Mouse (Mus musculus) lung, postnatal 0 days (tissue): ENCODE data around the gene Setdb1. TPM values are rescaled to one million over a fixed set of nuclear protein-coding genes. Genes with fewer than 3 reads are reported as not detected.
A peak's percentile ranks its signal among the peaks of the same experiment; 100 is the strongest.
"Not testable (repeated sequence)": the region's sequence is repeated elsewhere in the genome, so short reads cannot be mapped to it uniquely, and the experiment has no call there.

ENCODE experiments used
- ATAC-seq: fragments of 200-750 bp; cut with Nextera tagmentation; 2 replicates; pipeline ENCODE4 v1.8.0; 2017; ENCODE audit warnings: moderate library complexity
- DNase-seq: peaks from one replicate; pipeline ENCODE4 v3.0.0-alpha.2; 2016; ENCODE audit warnings: low spot score
- H3K27ac ChIP-seq: fragments of 300-500 bp; sonication (generic); 2 replicates; pipeline ENCODE4 v1.5.1; 2014; ENCODE audit warnings: antibody characterized with exemption, mild to moderate bottlenecking, low read length, mixed read lengths
- H3K27me3 ChIP-seq: fragments of 300-500 bp; sonication (generic); replicated peaks from 2 replicates; pipeline ENCODE4 v1.6.1; 2014; ENCODE audit warnings: low read length, mixed read lengths; ENCODE audit not compliant: insufficient read depth
- H3K36me3 ChIP-seq: fragments of 300-500 bp; sonication (generic); 2 replicates; pipeline ENCODE4 v1.6.1; 2014; ENCODE audit warnings: low read length, mixed read lengths; ENCODE audit not compliant: insufficient read depth
- H3K4me1 ChIP-seq: fragments of 300-500 bp; sonication (generic); 2 replicates; pipeline ENCODE4 v1.6.1; 2014; ENCODE audit warnings: antibody characterized with exemption, low read depth, low read length, mixed read lengths; ENCODE audit not compliant: insufficient read depth
- H3K4me2 ChIP-seq: fragments of 300-500 bp; sonication (generic); replicated peaks from 2 replicates; pipeline ENCODE4 v1.6.1; 2014; ENCODE audit warnings: low read depth, mild to moderate bottlenecking, low read length, moderate library complexity, mixed read lengths
- H3K4me3 ChIP-seq: fragments of 300-500 bp; sonication (generic); 2 replicates; pipeline ENCODE4 v1.5.1; 2014; ENCODE audit warnings: low read depth, low read length
- H3K9ac ChIP-seq: fragments of 300-500 bp; sonication (generic); replicated peaks from 2 replicates; pipeline ENCODE4 v1.6.1; 2014; ENCODE audit warnings: low read depth, mild to moderate bottlenecking
- H3K9me3 ChIP-seq: fragments of 300-500 bp; sonication (generic); 2 replicates; pipeline ENCODE4 v1.6.1; 2016; ENCODE audit warnings: low read length, mixed read lengths
- CTCF ChIP-seq: IDR thresholded peaks from 2 replicates; pipeline ENCODE4 v1.5.1; 2016; ENCODE audit warnings: antibody characterized with exemption, mild to moderate bottlenecking
- EP300 ChIP-seq: IDR thresholded peaks from 2 replicates; pipeline ENCODE4 v1.6.1; 2016; ENCODE audit warnings: antibody characterized with exemption, mild to moderate bottlenecking, control low read depth
- WGBS: fragments of 180-500 bp; shearing (Covaris S2); extraction: QIAGEN DNeasy Blood & Tissue Kit; methylation state at CpG from one replicate; pipeline ENCODE4 v1.1.7; 2014; 5-methylcytosine and 5-hydroxymethylcytosine counted together
- polyA plus RNA-seq: library from polyadenylated mRNA; unstranded; fragments of >200 nt; fragmentation: Nextera tagmentation; extraction: Ambion mirVana; gene quantifications from 2 replicates; pipeline ENCODE4 v1.2.1, GENCODE M21; 2015

Setdb1 gene
- polyA plus RNA-seq, 1 experiment from 2014 or later, result 11.5 TPM

DNA sequence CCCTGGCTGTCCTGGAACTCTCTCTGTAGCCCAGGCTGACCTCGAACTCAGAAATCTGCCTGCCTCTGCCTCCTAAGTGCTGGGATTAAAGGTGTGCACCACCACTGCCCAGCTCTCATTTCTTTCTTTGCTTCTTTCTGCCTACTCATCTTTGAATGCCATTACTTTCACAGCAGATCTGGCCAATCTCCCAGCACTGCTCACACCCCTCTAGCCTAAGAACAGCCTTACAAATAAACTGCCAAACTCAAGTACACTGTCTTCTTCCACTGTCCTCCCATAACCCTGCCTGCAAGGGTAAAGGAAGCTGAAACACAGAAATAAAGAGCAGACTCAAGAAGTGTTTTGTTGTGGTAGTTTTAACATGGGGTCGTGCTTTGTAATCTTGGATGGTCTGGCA, 744 bp upstream of the Setdb1 start:
- no peak for TF ChIP-seq EP300
- Histone ChIP-seq H3K36me3 (no peaks in the 10 kb centered on the region), H3K9ac (no peak overlapping the region), H3K27ac (no peak overlapping the region), H3K4me2 (no peak overlapping the region), H3K9me3 (no peaks in the 10 kb centered on the region), H3K4me3 (no peak overlapping the region), H3K27me3 (no peaks in the 10 kb centered on the region), H3K4me1 (no peaks in the 10 kb centered on the region)
- no peak for DNase-seq
- ATAC-seq, result no peak
- 93% methylated on average over 2 of the region's 2 CpGs for WGBS

DNA sequence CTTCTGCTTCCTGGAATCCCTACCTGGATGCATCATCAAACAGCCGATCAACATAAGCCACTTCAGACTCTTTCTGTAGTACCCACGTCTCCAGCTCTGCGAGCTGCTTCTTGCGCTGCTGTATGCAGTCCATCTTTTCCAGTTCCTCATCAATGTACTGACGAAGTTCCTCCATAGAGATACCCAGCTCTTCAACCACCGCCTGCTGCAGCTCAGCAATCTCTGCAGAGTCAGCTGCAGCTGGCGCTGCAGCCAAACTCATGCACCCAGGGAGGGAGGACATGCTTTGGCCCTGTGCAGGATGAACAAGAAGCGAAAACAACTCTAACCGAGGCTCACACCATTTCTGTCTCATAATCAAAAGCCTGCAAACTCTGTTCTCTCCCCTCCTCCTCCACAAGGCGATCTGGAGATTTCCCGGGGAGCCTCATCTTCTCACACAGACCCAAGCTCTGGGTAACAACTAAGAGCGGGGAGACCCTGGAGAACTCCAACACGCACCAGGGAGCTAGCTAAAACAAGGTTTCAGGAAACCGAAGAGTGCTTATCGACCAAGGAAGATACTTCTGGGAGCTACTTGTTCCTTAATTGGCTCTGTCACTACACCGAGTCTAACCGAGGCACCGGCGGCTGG, 974 bp downstream of the Setdb1 start:
- H3K27me3 ChIP-seq, ATAC-seq, H3K27ac ChIP-seq, H3K36me3 ChIP-seq, H3K9me3 ChIP-seq, DNase-seq, H3K9ac ChIP-seq, H3K4me1 ChIP-seq: not testable (repeated sequence)
- peak overlapping the region; percentile 52; the same call in 1 of the 2 replicates for H3K4me2 ChIP-seq
- WGBS, result 10% methylated on average over 4 of the region's 19 CpGs
- H3K4me3 ChIP-seq, result peak overlapping the region; percentile 47; the same call in 1 of the 2 replicates

DNA sequence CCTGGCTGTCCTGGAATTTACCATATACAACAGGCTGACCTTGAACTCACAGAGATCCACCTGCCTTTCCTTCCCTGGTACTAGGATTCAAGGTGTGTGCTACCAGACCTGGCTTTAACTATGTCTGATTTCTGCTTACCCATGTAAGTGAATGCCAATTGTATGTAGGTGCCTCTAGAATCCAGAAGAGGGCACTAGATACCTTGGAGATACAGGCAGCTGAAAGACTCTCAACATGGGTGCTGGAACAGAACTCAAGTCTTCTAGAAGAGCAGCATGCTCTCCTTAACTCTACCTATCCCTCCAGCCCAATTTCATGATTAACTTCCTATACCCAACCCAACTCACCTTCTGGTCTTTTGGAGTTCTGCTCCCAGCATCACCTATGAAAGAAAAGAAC, 7.5 kb downstream of the Setdb1 start:
- Histone ChIP-seq H3K4me1 (no peaks in the 10 kb centered on the region), H3K4me2 (no peak overlapping the region), H3K9ac (no peak overlapping the region), H3K27ac (no peak overlapping the region), H3K27me3 (no peaks in the 10 kb centered on the region), H3K4me3 (no peak overlapping the region), H3K36me3 (peaks cover 25% of the 10 kb centered on the region), H3K9me3 (no peaks in the 10 kb centered on the region)
- no peak for TF ChIP-seq EP300
- TF ChIP-seq CTCF, result peak; percentile 81
- DNase-seq (peak; percentile 88), ATAC-seq (no peak)

DNA sequence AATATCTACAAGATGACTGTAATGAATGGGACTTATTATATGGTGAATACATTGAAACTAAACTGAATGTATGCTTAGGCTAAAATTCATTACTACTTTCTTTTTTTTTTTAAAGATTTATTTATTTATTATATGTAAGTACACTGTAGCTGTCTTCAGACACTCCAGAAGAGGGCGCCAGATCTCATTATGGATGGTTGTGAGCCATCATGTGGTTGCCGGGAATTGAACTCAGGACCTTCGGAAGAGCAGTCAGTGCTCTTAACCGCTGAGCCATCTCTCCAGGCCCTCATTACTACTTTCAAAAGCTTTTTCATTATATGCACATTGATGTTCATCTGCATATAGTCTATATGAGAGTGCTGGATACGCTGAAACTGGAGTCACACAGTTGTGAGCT, 8.7 kb downstream of the Setdb1 start:
- H3K27me3 ChIP-seq, H3K9ac ChIP-seq, ATAC-seq, H3K27ac ChIP-seq, H3K9me3 ChIP-seq, H3K4me2 ChIP-seq, DNase-seq, H3K4me1 ChIP-seq, H3K4me3 ChIP-seq: not testable (repeated sequence)
- 96% methylated on average over 5 of the region's 5 CpGs for WGBS
- peaks cover 27% of the 10 kb centered on the region for H3K36me3 ChIP-seq

DNA sequence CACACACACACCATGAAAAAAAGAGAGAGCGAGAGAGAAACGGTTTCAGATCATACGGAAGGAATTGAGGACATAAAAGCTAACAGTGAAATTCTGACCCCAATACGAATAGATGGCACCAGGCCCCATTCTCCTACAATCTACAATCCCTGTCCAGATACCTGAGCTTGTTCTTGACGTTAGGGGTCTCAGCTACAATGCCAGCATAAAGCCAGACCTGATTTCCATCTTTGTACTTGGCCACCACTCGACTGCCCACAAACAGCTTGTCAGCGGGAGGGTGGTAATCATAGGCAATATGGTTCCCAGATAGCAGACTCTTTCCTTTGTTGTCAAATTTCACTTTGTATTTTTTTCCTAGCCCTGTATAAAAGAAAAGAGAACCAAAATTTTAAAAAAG, 10.5 kb downstream of the Setdb1 start:
- 95% methylated on average over 7 of the region's 7 CpGs for WGBS

DNA sequence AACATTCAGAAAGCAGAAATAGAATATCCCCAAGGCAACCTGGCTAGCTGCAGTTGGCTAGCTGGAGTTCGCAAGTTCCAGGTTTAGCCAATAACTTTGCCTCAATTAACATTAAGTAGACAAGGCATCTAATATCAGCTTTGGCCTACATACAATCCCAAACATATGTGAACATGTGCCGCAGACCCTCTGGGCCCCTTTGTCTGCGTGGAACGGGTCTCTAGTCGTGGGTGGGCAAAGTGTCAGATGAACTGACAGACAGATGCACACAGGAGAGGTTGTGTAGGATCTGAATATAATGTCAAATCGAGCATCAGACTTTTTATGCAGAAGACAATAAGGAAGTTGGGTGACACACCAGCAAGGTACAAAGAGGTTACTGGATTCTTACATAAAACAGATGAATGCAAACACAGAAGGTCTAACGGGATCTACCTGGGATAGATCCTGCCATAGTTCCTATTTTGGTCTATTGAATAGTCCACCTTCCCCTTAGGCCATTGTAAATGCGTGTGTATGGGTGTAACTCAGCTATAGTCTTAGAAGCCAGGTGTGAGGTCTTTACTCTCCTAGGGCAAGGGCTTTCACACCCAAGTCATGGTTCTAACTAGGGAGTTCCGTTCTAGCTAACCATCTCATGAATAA, 13.5 kb downstream of the Setdb1 start:
- H3K27me3 ChIP-seq, H3K4me2 ChIP-seq, H3K9me3 ChIP-seq, H3K27ac ChIP-seq, DNase-seq, H3K4me3 ChIP-seq, H3K4me1 ChIP-seq, H3K9ac ChIP-seq, ATAC-seq: not testable (repeated sequence)
- H3K36me3 ChIP-seq, result peaks cover 49% of the 10 kb centered on the region
- 92% methylated on average over 9 of the region's 9 CpGs for WGBS

More for the DNA sequence above, 10.5 kb downstream of the Setdb1 start:
- Histone ChIP-seq H3K9me3 (no peaks in the 10 kb centered on the region), H3K4me3 (no peak overlapping the region), H3K9ac (no peak overlapping the region), H3K36me3 (peaks cover 31% of the 10 kb centered on the region), H3K27me3 (no peaks in the 10 kb centered on the region), H3K27ac (no peak overlapping the region), H3K4me1 (no peaks in the 10 kb centered on the region), H3K4me2 (no peak overlapping the region)
- no peak for TF ChIP-seq EP300
- no peak for TF ChIP-seq CTCF
- ATAC-seq, result no peak
- no peak for DNase-seq
